Mouse (Mus musculus): Measurements from ENCODE around the gene Tmem150b. TPM values are rescaled to one million over a fixed set of nuclear protein-coding genes. Genes with fewer than 3 reads are reported as not detected.

The Tmem150b gene
- polyA plus RNA-seq, 3 experiments from 2014 or later: not detected

DNA sequence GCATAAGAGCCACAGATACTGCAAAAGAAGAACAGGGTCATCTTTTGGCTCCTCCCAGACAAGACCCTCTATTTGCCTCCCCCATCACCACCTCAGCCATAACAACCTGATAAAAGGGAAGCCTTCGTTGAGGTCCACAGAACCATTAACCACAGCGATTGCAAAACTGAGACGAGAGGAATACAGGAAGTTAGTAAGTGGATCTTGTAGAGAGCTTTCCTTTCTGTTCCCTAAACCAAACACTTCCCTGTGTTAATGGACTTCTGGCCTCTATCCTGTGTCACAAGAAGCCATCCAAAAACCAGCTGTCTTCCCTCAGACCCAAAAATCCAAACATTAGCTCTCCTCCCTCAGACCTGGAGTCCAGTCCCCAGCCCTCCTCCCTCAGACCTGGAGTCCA is 690 bp downstream of the Tmem150b start:
- no peak for ATAC-seq

DNA sequence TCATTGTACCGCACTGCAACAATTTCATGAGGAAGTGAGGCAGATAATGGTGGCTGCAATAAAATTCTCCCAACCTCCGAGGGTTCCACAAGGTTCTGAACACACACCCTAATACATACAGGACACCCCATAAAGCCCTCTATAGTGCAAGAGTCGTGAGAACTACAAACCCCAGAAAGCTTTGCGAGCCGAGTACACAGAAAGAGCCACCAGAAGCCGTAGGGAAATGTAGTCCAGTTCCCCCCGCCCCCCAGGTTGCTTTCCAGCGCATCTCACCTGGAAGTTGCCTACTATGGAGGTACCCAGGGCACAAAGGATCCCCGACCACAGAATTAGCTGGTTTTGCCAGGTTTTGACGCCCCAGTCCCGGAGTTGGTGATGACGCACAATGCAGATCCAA is 1.5 kb downstream of the Tmem150b start:
- peak; percentile 69 for ATAC-seq

DNA sequence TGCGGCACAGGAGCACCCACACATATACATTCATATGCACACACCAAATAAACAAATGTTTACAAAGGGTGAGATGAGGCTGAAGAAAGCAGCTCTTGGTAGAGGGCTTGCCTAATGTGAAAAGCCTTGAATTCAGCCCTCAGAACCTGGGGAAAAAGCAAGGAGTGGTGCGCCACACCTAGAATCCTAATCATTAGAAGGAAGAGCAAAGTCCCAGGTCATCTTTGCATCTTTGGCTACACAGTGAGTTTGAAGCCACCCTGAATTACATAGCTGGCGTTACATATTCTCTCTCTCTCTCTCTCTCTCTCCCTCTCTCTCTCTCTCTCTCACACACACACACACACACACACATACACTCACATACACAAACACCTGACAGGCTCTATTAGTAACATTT is 5.8 kb downstream of the Tmem150b start:
- ATAC-seq: no peak

DNA sequence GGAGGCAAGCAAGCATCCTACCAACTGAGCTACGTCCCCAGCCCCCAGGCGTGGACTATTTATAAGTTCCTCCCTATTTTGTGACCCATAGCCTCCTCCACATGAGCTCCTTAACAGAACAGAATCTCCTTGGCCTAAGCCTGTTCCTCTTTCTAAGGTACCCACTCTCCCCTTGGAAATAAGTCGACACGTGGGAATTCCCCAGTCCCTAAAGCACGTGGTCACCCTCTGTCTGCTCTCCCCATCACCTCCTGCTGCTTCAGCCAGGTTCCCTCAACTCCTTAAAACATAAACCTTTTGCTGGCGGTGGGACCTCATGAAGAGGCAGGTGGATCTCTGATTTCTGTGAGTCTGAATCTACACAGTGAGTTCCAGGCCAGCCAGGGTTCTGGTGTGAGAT is 8.1 kb downstream of the Tmem150b start:
- no peak for ATAC-seq

DNA sequence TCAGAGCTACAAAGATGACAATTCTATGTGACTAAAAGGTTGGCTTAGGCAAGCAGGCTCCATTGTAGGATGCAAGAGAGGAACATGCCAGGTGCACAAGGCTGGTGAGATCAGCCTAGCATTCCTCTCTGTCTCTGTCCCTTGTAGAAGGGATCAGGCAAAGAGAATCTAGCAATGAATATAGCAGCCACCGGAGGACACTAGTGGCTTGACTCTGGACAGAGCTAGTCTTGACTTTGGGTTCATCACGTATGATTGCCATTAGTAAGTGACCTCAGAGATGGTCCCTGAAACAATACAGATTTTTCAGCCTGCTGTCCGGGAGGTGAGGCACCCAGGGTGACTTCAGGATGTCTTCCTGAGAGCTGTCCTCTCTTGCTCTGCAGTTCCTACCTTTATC is 12.5 kb downstream of the Tmem150b start:
- no peak for ATAC-seq

DNA sequence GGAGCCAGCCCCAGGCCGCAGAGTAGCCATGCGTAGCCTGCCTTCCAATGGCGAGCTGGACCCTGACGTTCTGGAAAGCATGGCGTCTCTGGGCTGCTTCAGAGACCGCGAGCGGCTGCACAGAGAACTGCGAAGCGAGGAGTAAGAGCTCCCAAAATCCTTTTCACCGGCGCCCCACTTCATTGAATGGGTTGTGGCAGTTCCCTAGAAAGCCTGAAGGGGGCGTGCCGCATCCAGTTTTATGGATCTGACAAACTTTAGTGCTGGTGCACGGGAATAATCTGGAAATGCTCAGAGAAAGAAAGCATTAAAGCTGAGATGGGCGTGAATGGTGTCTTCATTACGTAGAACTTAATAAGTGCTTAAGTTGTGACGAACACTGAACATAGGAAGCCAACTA is 20.0 kb downstream of the Tmem150b start:
- no peak for ATAC-seq

DNA sequence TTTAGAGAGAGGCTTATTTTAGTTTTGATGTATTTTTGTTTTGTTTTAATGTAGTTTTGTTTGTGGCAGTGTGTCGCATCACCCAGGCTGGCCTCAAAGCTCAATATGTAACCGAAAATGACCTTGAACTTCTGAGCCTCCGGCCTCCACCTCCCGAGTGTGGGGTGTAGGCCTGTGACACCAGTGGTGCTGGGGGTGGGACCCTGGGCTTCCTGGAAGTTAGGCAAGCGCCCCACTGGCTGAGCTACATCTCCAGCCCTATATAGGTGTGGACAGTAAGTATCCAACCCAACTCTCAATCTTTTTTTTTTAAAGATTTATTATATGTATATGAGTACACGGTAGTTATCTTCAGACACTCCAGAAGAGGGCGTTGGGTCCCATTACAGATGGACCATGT is 21.9 kb downstream of the Tmem150b start:
- ATAC-seq: no peak

DNA sequence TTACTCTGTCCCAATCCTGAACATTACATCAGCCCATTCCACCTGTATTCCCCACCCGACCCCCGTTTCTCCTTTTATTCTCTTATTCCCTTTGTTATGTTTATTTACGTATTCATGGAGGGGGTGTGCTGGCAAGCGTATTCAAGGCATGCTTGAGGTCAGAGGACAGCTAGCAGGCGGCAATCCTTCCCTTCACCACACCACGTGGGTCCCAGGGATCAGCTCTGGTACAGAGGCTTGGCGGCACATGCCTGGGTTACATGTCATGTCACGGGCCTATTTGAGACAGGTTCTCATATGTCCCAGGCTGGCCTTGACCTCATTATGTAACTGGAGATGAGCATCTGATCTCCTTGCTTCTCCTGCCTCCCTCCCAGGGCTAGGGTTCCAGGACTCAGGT is 22.7 kb downstream of the Tmem150b start:
- no peak for ATAC-seq

DNA sequence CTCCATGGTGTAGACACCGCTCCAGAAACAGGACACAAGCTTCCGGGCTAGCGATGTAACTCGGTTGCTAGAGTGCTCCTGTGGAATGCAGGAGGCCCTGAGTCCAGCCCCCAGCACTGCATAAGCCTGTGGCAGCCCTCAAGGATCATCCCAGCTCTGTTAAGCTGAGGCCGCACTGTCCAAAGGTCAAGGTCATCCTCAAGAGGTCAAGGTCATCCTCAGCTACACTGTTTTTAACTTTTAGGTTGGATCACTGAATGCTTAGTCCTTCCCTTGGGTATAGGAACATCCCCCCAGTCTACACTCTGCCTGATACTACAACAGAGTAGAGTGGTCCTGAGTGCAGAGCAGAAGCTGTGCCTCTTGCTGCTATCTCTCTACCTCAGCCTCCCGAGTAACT is 32.0 kb downstream of the Tmem150b start:
- no peak for ATAC-seq

DNA sequence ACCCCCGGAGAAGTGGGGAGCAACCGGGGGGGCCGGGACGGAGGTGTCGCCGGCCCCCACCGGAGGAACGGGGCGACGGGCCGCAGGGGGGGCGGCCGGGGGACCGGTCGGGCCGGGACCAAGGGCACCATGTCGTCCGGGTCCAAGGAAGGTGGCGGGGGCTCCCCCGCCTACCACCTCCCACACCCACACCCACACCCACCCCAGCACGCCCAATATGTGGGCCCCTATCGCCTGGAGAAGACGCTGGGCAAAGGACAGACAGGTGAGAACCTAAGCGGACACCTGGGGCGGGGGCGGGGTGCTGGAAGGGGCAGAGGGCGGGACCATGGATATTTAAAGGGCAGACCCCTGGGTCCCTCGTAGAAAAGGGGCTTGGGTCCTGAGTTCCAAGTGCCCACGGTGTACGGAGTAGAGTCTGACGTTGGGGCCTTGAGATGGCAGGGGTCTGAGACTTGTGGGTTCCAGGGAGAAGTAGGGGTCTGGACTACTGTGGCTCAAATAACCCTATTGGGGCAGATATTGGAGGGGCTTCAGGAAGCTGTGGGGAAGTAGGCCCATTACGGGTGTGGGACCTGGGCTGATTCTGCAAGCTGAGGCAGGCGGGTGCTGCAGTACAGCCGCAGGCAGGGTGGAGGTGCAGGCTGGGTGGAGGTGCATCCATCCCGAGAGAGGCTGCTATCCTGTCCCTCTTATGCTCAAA is 33.9 kb downstream of the Tmem150b start:
- no peak for ATAC-seq

DNA sequence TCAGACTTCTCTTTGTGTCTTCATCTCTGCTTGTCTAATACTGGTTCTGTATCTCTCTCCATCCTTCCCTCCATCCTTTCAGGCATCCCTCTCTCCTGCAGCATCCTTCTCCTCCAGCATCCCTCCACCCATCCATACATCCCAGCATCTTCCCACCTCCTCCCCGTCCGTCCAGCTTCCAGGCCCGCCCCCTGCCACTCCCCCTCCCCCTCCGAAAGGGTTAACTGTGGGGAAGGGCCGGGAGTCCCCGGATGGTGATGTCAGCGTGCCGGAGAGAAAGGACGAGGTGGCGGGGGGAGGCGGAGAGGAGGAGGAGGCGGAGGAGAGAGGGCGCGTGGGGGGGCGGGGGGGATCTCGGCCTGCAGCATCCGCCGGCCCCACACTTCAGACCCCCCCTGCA is 34.7 kb downstream of the Tmem150b start, which contains the start of gene Brsk1:
Gene Brsk1 (plus strand): TSS at position 218 of the 400 bp plus-strand sequence.
- ATAC-seq: no peak

DNA sequence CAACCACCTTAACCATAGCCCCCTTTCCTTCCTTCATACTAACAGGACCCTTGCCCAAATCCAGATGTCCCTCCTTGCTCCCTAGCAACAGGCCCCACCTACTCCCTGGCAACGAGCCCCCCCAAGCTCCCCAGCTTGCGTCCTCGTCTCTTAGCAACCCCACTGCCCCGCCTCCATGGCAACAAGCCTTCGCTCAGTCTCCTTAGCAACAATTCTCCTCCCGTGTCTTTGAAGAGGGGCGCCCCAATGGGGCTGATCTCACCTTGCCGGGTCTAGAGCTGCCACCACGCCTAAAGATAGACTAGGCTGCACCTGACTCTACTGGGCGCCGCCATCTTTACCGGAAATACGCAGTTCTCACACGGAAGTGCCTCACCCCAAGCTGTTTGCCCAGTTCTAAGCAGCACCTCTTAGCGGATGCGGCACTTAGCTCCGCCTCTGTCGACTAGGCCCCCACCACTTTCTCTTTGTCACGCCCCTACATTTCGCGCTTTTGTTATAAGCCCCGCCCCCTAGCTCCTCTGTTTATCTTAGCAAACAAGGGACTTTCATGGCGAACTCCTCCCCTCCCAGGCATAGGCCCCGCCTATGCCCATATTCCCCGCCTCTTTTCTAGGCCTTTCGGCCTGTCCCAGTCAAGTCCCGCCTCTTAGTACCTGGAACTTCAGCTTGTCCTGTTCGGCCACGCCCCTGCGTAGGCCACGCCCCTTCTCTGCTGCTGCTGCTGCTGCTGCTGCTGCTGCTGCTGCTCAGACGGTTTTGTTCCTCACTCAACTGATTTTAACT is 40.2 kb downstream of the Tmem150b start, which contains the start of gene Hspbp1:
Gene Hspbp1 (minus strand): TSS at position 437 of the 786 bp plus-strand sequence.
- ATAC-seq: peak; percentile 98

DNA sequence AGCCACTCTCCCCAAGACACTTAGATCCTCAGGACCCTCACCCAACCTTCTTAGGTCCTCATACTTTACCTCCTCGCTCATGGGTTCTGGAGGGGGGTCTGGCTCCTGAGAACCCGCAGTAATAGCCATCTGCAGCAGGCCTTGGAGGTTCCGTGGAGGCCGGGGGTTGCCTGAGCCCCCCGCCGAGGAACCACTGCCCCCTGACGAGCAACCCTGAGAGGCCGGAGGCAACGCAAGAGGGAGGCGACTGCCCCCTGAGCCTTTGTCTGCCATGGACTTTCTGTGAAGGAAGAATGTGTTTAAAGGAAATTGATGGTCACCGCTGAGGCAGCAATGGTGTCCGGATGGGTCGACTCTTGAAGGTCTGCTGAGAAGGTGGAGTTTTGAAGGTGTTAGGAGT is 40.8 kb downstream of the Tmem150b start:
- ATAC-seq: no peak

DNA sequence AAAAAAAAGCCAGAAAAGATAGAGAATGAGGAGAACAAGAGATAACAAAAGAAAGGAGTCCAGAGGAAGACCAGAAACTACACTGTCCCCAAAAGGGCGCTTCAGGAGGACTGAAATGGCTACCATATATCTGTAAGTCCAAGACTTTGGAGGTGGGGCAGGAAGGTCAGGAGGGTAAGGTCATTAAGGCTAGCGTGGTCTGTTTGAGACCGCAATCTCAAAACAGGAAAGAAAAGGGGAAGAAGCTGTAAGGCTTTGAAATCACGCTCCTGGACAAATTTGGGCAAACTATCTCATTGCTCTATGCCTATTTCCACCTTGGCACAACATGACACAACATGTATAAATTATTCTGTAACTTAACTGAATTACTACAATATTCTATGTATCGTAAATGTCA is 41.7 kb downstream of the Tmem150b start:
- no peak for ATAC-seq

DNA sequence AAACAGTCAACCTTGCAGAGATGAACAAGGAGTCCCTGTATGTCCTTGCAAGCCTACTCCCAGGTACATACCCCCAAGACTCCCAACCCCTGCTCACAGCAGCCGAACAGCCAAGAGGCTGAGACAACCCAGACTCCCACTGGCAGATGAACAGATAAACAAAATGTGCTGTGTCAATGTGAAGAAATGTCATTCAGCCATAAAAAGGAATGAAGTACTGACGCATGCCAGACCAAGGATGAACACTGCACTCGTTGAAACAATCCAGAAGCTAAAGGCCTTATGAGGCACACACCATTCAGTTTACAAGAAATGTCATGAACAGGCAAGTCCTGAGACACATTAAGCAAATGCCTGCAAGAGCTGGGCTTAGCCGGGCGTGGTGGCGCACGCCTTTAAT is 49.8 kb downstream of the Tmem150b start:
- no peak for ATAC-seq

DNA sequence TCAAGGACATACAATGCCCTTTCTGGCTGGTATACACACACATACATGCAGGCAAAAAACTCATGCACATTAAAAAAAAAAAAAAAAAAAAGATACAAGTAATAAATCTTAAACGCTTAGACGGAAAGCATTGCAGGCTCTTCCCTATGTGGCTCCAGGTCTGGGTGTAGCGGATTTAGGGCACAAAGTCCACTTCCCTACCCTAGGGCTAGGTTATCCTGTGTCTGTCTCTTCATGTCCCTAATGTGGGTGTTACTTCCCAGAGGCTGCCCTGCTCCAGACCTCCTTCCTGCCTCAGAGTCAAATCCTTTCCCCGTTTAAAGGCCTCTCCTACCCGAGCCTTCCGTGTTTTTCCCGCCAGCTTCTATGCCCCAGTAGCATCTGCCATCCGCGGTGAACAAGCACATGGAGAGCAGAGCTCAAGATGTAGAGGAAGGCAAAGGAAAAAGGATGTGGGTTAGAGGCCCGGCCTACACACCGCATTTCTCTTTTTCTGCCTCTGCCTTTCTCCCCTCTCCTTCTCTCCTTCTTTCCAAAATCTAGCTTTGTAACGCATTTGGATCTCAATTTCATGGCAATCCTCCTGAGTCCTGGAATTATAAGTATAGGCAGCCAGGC is 50.8 kb downstream of the Tmem150b start:
- ATAC-seq: peak; percentile 89

DNA sequence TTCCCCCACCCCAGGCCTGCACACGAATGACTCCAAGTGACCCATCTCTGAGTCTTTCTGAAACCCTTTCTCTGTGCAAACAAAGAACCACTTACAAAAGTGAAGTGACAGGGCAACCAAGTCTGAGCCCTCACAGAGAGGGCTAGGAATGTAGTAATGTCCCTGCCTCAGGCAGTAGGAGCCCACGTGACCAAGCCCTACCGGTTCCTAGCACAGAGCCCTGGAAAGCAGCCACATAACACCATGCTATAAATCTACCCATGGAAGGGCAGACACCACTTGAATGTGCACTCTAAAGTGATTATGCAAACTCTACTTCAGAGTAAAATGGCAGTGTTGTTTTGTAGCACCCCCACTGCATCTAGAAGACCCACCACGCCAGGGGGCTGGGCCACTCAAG is 53.1 kb downstream of the Tmem150b start:
- ATAC-seq: no peak

DNA sequence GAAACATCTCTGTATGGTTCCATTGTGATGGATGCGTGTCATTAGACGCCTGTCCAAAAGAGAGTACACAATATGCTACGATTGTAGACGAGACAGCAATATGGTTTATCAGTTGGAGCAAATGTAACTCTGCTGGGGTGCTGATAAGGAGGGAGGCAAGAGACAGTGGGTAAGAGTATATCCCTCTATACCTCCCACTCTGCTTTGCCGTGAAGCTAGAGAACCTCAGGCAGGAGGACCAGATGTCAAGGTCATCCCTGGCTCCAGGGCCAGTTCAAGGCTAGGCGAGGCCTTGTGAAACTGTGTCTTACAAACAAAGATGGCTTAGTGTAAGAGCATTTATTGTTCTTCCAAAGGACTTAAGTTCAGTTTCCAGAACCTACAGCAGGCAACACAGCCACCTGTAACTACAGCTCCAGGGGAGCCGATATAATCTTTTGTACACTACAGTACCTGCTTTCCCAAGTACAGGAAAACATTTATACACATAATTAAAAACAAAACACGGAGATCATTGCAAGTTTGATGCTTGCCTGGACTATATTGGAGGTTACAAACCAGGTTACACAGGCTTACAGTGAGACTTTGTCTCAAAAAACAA is 54.3 kb downstream of the Tmem150b start:
- no peak for ATAC-seq

DNA sequence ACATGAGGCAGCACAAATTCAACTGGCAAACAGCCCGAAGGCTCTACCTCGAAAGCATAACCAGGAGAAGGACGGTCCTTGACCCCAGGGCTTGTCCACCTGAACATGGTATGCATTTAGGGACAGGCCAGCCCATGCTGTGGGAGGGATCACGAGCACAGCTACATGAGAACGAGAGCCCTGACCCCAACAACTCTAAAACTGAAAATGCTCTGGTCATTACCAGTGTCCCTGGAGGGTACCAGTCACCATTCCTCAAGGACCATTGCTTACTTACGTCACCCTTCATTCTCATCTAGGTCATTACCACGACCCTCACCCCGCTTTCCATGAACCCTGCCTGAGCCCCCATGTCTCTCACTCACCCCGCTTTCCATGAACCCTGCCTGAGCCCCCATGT is 55.9 kb downstream of the Tmem150b start:
- ATAC-seq: no peak

DNA sequence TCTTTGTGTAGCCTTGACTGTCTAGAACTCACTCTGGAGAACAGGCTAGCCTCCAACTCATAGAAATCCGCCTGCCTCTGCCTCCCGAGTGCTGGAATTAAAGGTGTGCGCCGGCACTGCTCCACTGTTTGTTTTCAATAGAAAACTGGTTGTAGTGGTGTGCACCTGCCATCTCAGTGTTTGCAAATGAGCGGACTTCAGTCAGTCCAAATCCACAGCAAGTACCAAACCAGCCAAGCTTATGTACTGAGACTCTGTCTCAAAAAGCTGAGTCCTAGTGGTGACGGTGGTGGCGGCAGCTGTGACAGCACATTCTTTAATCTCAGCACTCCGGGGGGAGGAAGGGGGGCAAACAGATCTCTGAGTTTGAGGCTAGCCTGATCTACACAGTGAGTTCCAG is 56.5 kb downstream of the Tmem150b start:
- ATAC-seq: no peak

DNA sequence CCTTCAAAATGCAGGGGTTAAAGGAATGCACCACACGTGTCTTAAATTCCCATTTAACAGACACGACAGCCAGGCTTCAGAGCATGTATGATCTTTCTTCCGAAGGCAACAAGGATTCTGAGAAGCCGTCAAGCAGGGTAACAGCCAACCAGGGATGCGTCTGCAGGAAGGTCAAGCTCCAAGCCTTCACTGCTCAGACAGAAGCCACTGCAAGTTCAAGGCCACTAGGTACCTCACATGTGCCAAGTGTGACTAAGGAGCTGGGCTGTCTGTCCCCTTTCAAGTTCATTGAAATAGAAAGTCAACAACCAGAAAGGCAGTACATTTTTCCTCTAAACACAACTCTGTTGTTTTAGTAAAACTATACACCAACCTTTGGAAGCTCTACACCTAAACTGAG is 58.2 kb downstream of the Tmem150b start:
- no peak for ATAC-seq

DNA sequence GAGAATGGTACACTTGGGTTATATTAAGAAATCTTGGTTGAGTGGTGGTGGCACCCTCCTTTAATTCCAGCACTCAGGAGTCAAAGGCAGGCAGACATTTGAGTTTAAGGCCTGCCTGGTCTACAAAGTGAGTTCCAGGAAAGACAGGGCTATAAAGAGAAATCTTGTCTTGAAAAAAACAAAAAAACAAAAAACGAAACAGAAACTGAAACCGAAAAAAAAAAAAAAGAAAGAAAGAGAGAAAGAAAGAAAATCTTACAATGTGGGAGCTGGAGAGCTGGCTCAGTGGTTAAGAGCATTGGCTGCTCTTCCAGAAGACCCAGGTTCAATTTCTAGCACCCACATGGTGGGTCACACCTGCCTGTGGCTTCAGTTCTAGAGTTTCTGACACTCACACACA is 61.3 kb downstream of the Tmem150b start:
- ATAC-seq: peak; percentile 18

DNA sequence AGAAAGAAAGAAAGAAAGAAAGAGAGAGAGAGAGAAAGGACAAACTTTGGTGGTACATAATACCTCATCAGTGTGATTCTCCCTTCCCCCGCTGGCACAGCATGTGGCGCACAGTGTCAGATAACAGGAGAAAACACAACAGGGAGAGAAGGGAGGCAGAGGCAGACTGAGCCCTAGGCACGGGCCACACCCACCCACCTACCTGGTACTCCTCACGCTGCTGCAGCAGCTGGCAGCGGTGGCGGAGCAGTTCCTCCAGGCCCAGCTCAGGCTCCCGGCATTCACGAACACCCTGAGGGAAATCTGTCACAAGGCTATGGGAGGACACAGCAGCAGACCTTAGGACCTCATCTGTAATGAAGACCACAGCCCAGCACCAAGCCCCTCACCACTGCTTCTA is 61.9 kb downstream of the Tmem150b start:
- no peak for ATAC-seq
